Mouse (Mus musculus) urinary bladder, postnatal 14 days (tissue): ENCODE measurements around the gene Tmem183a.

ENCODE experiments used
- DNase-seq: peaks from one replicate; pipeline ENCODE4 v3.0.0; 2021; ENCODE audit warnings: low spot score

The Tmem183a gene

GRCm38 (mm10) chr1:134361857-134362212 lies at the start of gene Tmem183a:
TSS of gene Tmem183a (minus strand) at chr1:134361979.
- peak; percentile 96 for DNase-seq

- no peak for DNase-seq
These were observed 46.3 kb upstream of the Tmem183a start for GRCm38 (mm10) chr1:134408080-134408479.

- no peak for DNase-seq
These were observed 44.6 kb upstream of the Tmem183a start for GRCm38 (mm10) chr1:134406414-134406771.

- DNase-seq: peak; percentile 78
These were observed 44.0 kb upstream of the Tmem183a start, which contains the start of gene Cyb5r1 for GRCm38 (mm10) chr1:134405509-134406413. TSS of gene Cyb5r1 (plus strand) at chr1:134405559.

GRCm38 (mm10) chr1:134399735-134400134 lies 38.0 kb upstream of the Tmem183a start:
- DNase-seq: no peak

- DNase-seq: no peak
These were observed 36.4 kb upstream of the Tmem183a start for GRCm38 (mm10) chr1:134398210-134398609.

- DNase-seq: no peak
These were observed 32.0 kb upstream of the Tmem183a start for GRCm38 (mm10) chr1:134393827-134394226.

- DNase-seq: no peak
These were observed 23.9 kb upstream of the Tmem183a start, which contains the start of gene 4933406M09Rik for GRCm38 (mm10) chr1:134385666-134386065. TSS of gene 4933406M09Rik (plus strand) at chr1:134385940.

GRCm38 (mm10) chr1:134385176-134385575 lies 23.4 kb upstream of the Tmem183a start:
- DNase-seq: no peak

GRCm38 (mm10) chr1:134384581-134384980 lies 22.8 kb upstream of the Tmem183a start:
- DNase-seq: no peak

GRCm38 (mm10) chr1:134381795-134382625 lies 20.2 kb upstream of the Tmem183a start:
- no peak for DNase-seq

- no peak for DNase-seq
These were observed 19.3 kb upstream of the Tmem183a start for GRCm38 (mm10) chr1:134381051-134381450.

GRCm38 (mm10) chr1:134374124-134374523 lies 12.3 kb upstream of the Tmem183a start:
- no peak for DNase-seq

- DNase-seq: peak; percentile 80
These were observed 7.1 kb upstream of the Tmem183a start for GRCm38 (mm10) chr1:134368777-134369337.

GRCm38 (mm10) chr1:134365491-134365890 lies 3.7 kb upstream of the Tmem183a start:
- no peak for DNase-seq

GRCm38 (mm10) chr1:134363194-134363593 lies 1.4 kb upstream of the Tmem183a start:
- DNase-seq: no peak

GRCm38 (mm10) chr1:134361195-134361856 lies 453 bp downstream of the Tmem183a start:
- DNase-seq: no peak

GRCm38 (mm10) chr1:134360656-134361055 lies 1.1 kb downstream of the Tmem183a start:
- no peak for DNase-seq

GRCm38 (mm10) chr1:134357461-134357860 lies 4.3 kb downstream of the Tmem183a start:
- no peak for DNase-seq

- DNase-seq: no peak
These were observed 8.5 kb downstream of the Tmem183a start for GRCm38 (mm10) chr1:134353326-134353725.

GRCm38 (mm10) chr1:134347791-134348190 lies 14.0 kb downstream of the Tmem183a start:
- no peak for DNase-seq

- no peak for DNase-seq
These were observed 16.7 kb downstream of the Tmem183a start for GRCm38 (mm10) chr1:134345075-134345474.
